Mouse (Mus musculus): ENCODE measurements around the gene Elp4.

Elp4 gene

GRCm38 (mm10) chr2:105682011-105682501 lies 222.3 kb downstream of the Elp4 start:
- DNase-seq (ENCODE audit: low spot score) = peak; percentile 36

GRCm38 (mm10) chr2:105680999-105681710 lies 223.2 kb downstream of the Elp4 start:
- peak; percentile 37 for DNase-seq (ENCODE audit: low spot score)

GRCm38 (mm10) chr2:105680146-105680998 lies 224.0 kb downstream of the Elp4 start:
- DNase-seq (ENCODE audit: low spot score) = peak; percentile 40

- peak; percentile 16 for DNase-seq (ENCODE audit: low spot score)
Measured at GRCm38 (mm10) chr2:105679331-105679730, 225.0 kb downstream of the Elp4 start.

- DNase-seq (ENCODE audit: low spot score) = peak; percentile 28
Measured at GRCm38 (mm10) chr2:105678880-105679321, 225.5 kb downstream of the Elp4 start.

- DNase-seq (ENCODE audit: low spot score) = no peak
Measured at GRCm38 (mm10) chr2:105678306-105678705, 226.1 kb downstream of the Elp4 start.

GRCm38 (mm10) chr2:105677434-105678105 lies 226.8 kb downstream of the Elp4 start:
- peak; percentile 25 for DNase-seq (ENCODE audit: low spot score)

- DNase-seq (ENCODE audit: low spot score) = no peak
Measured at GRCm38 (mm10) chr2:105676909-105677433, 227.4 kb downstream of the Elp4 start.

GRCm38 (mm10) chr2:105676080-105676908 lies 228.1 kb downstream of the Elp4 start:
- peak; percentile 63 for DNase-seq (ENCODE audit: low spot score)

GRCm38 (mm10) chr2:105675730-105676079 lies 228.7 kb downstream of the Elp4 start:
- no peak for DNase-seq (ENCODE audit: low spot score)

GRCm38 (mm10) chr2:105674875-105675729 lies 229.3 kb downstream of the Elp4 start:
- DNase-seq (ENCODE audit: low spot score) = peak; percentile 61

GRCm38 (mm10) chr2:105674061-105674874 lies 230.1 kb downstream of the Elp4 start:
- DNase-seq (ENCODE audit: low spot score) = no peak

- no peak for DNase-seq (ENCODE audit: low spot score)
Measured at GRCm38 (mm10) chr2:105673631-105674060, 230.7 kb downstream of the Elp4 start.

GRCm38 (mm10) chr2:105673054-105673453 lies 231.3 kb downstream of the Elp4 start:
- no peak for DNase-seq (ENCODE audit: low spot score)

GRCm38 (mm10) chr2:105672596-105672960 lies 231.8 kb downstream of the Elp4 start:
- DNase-seq (ENCODE audit: low spot score) = no peak

GRCm38 (mm10) chr2:105671798-105672595 lies 232.4 kb downstream of the Elp4 start:
- no peak for DNase-seq (ENCODE audit: low spot score)

- no peak for DNase-seq (ENCODE audit: low spot score)
Measured at GRCm38 (mm10) chr2:105671116-105671797, 233.1 kb downstream of the Elp4 start.

- no peak for DNase-seq (ENCODE audit: low spot score)
Measured at GRCm38 (mm10) chr2:105670731-105671095, 233.7 kb downstream of the Elp4 start.

Data from testis, postnatal 10 days (tissue).